Mouse (Mus musculus) neural tube, embryonic 13.5 days (tissue): ENCODE measurements around the gene Plk2. TPM values are rescaled to one million over a fixed set of nuclear protein-coding genes. Genes with fewer than 3 reads are reported as not detected.
"Not testable (repeated sequence)": the region's sequence is repeated elsewhere in the genome, so short reads cannot be mapped to it uniquely, and the experiment has no call there.

Source experiments
- ATAC-seq: fragments of 200-750 bp; cut with Nextera tagmentation; 2 replicates; pipeline ENCODE4 v1.8.0; 2017; ENCODE audit warnings: low read depth, mild to moderate bottlenecking, moderate TSS enrichment, moderate library complexity
- H3K27ac ChIP-seq: fragments of 300-500 bp; sonication (generic); replicated peaks from 2 replicates; pipeline ENCODE4 v1.5.1; 2015; ENCODE audit warnings: moderate library complexity, mild to moderate bottlenecking, inconsistent platforms
- H3K27me3 ChIP-seq: fragments of 300-500 bp; sonication (generic); 2 replicates; pipeline ENCODE4 v1.6.1; 2015; ENCODE audit warnings: mild to moderate bottlenecking, inconsistent platforms
- H3K36me3 ChIP-seq: fragments of 300-500 bp; sonication (generic); 2 replicates; pipeline ENCODE4 v1.6.1; 2015; ENCODE audit warnings: mild to moderate bottlenecking, inconsistent platforms
- H3K4me1 ChIP-seq: fragments of 300-500 bp; sonication (generic); replicated peaks from 2 replicates; pipeline ENCODE4 v1.6.1; 2015; ENCODE audit warnings: inconsistent platforms
- H3K4me2 ChIP-seq: fragments of 300-500 bp; sonication (generic); 2 replicates; pipeline ENCODE4 v1.6.1; 2015; ENCODE audit warnings: inconsistent platforms, mild to moderate bottlenecking, moderate library complexity
- H3K4me3 ChIP-seq: fragments of 300-500 bp; sonication (generic); 2 replicates; pipeline ENCODE4 v1.5.1; 2015; ENCODE audit warnings: mild to moderate bottlenecking, inconsistent platforms
- H3K9ac ChIP-seq: fragments of 300-500 bp; sonication (generic); 2 replicates; pipeline ENCODE4 v1.6.1; 2015; ENCODE audit warnings: moderate library complexity, mild to moderate bottlenecking, inconsistent platforms
- H3K9me3 ChIP-seq: fragments of 300-500 bp; sonication (generic); 2 replicates; pipeline ENCODE4 v1.6.1; 2016; ENCODE audit warnings: inconsistent platforms
- WGBS: fragments of 180-500 bp; shearing (Covaris S2); methylation state at CpG from one replicate; pipeline ENCODE4 v1.1.7; 2015; 5-methylcytosine and 5-hydroxymethylcytosine counted together
- polyA plus RNA-seq: library from polyadenylated mRNA; unstranded; fragments of >200 nt; fragmentation: Nextera tagmentation; extraction: Ambion mirVana; gene quantifications from 2 replicates; pipeline ENCODE4 v1.2.1, GENCODE M21; 2015

Plk2 gene
- polyA plus RNA-seq, 1 experiment from 2014 or later: 116 TPM

DNA sequence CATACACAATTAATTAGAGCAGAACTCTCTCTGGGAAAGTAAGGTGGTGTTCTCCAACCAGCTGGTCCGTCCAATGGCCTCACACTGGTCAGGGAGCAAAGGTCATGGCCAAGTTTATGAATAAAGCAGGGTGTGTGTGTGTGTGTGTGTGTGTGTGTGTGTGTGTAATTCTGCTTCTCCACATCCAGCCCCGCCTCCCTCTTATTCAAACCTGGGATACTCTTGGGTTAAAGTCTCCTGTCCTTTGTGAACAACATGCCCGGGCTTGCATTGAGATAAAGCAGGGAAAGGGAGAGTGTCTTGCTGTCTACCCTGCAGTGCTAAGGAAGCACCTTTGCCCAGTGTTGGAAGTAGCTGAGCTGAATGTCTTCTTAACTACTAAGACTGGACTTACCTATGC lies 2.2 kb upstream of the Plk2 start:
- H3K4me1 ChIP-seq: peaks cover 9% of the 10 kb centered on the region
- no peak for ATAC-seq
- 57% methylated on average over 3 of the region's 3 CpGs for WGBS

GRCm38 (mm10) chr13:110395179-110395794 lies 441 bp downstream of the Plk2 start:
- no peaks in the 10 kb centered on the region for H3K9me3 ChIP-seq
- WGBS: under 1% methylated on average over 41 of the region's 41 CpGs
- H3K27me3 ChIP-seq: no peaks in the 10 kb centered on the region
- H3K27ac ChIP-seq: peak overlapping the region; percentile 90
- H3K4me3 ChIP-seq: peak overlapping the region; percentile 79
- H3K4me1 ChIP-seq: peaks cover 20% of the 10 kb centered on the region
- peaks cover 29% of the 10 kb centered on the region for H3K36me3 ChIP-seq
- peak overlapping the region; percentile 95 for H3K9ac ChIP-seq
- ATAC-seq: peak; percentile 48
- H3K4me2 ChIP-seq: peak overlapping the region; percentile 97

More for the DNA sequence above, 2.2 kb upstream of the Plk2 start:
- no peaks in the 10 kb centered on the region for H3K27me3 ChIP-seq
- peaks cover 2% of the 10 kb centered on the region for H3K36me3 ChIP-seq
- no peak overlapping the region for H3K4me2 ChIP-seq
- peaks cover 4% of the 10 kb centered on the region; the same call in 1 of the 2 replicates for H3K9me3 ChIP-seq
- no peak overlapping the region for H3K27ac ChIP-seq
- H3K4me3 ChIP-seq: no peak overlapping the region
- no peak overlapping the region for H3K9ac ChIP-seq

DNA sequence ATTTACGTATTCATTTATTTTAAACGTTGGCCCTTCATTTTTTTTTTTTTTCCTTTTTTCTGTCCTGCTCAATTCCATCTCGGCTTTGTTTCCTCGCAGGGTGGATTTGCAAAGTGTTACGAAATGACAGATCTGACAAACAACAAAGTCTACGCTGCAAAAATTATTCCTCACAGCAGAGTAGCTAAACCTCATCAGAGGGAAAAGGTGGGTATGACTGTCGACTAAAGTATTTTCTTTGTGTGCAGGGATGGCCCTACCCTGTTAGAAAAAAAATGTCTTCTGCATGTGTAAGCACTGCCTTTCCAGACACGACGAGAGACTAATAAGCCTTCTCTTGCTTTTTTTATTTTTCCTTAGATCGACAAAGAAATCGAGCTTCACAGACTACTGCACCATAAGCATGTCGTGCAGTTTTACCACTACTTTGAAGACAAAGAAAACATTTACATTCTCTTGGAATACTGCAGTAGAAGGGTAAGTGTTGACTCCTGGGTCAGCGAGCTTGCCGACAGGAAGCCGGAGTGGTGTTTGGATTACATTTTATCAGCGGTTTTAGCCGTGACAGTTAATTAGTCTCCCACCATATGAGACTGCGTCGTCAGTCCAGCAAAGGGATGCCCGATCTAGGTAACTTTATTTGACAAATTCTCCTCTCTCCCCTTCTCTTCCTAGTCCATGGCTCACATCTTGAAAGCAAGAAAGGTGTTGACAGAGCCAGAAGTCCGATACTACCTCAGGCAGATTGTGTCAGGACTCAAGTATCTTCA lies 1.3 kb downstream of the Plk2 start:
- Histone ChIP-seq H3K27ac (peak overlapping the region; percentile 90), H3K4me2 (peak overlapping the region; percentile 97), H3K4me1 (peaks cover 20% of the 10 kb centered on the region), H3K27me3 (no peaks in the 10 kb centered on the region), H3K36me3 (peaks cover 37% of the 10 kb centered on the region), H3K9me3 (no peaks in the 10 kb centered on the region), H3K9ac (peak overlapping the region; percentile 95), H3K4me3 (peak overlapping the region; percentile 79)
- WGBS: 25% methylated on average over 21 of the region's 21 CpGs
- no peak for ATAC-seq

GRCm38 (mm10) chr13:110397750-110398149 lies 2.9 kb downstream of the Plk2 start:
- peaks cover 20% of the 10 kb centered on the region for H3K4me1 ChIP-seq
- H3K4me2 ChIP-seq: peak overlapping the region; percentile 97
- H3K36me3 ChIP-seq: peaks cover 41% of the 10 kb centered on the region
- 91% methylated on average over 8 of the region's 8 CpGs for WGBS
- H3K9me3 ChIP-seq: no peaks in the 10 kb centered on the region
- no peak overlapping the region for H3K9ac ChIP-seq
- peak overlapping the region; percentile 10 for H3K4me3 ChIP-seq
- H3K27ac ChIP-seq: no peak overlapping the region
- ATAC-seq: no peak
- no peaks in the 10 kb centered on the region for H3K27me3 ChIP-seq

GRCm38 (mm10) chr13:110398513-110399270 lies 3.8 kb downstream of the Plk2 start:
- Histone ChIP-seq H3K4me2 (peak overlapping the region; percentile 97), H3K27ac (no peak overlapping the region), H3K4me1 (peaks cover 20% of the 10 kb centered on the region), H3K27me3 (no peaks in the 10 kb centered on the region), H3K4me3 (0 out of 2 replicates have a peak overlapping the region, but pooled peaks have one; percentile 10), H3K36me3 (peaks cover 41% of the 10 kb centered on the region), H3K9me3 (no peaks in the 10 kb centered on the region), H3K9ac (no peak overlapping the region)
- ATAC-seq: no peak
- 76% methylated on average over 24 of the region's 24 CpGs for WGBS

GRCm38 (mm10) chr13:110401443-110401842 lies 6.6 kb downstream of the Plk2 start:
- WGBS: 77% methylated on average over 3 of the region's 3 CpGs
- peaks cover 41% of the 10 kb centered on the region for H3K36me3 ChIP-seq
- no peak overlapping the region for H3K27ac ChIP-seq
- ATAC-seq: no peak
- H3K4me2 ChIP-seq: no peak overlapping the region
- no peak overlapping the region for H3K9ac ChIP-seq
- no peaks in the 10 kb centered on the region for H3K9me3 ChIP-seq
- no peaks in the 10 kb centered on the region for H3K27me3 ChIP-seq
- H3K4me3 ChIP-seq: no peak overlapping the region
- peaks cover 16% of the 10 kb centered on the region for H3K4me1 ChIP-seq

DNA sequence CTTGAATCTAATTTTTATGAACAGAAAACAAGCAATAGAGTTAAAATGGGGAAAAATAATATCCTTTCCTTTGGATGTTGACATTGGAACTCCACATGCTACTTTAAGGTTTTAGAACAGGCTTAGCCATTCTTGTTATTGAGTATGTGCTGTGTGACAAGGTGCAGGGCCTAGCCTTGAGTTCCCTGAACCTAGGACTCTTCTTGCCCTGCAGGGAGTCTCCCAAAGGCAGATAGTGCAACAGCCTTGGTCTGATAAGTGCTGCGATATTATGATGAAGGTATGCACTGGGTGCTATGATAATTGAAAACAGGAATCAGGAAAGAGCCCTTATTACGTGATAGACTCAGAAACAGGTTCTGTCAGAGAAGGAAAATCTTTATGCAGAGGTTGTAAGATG lies 7.0 kb downstream of the Plk2 start:
- ATAC-seq: no peak
- WGBS: 97% methylated on average over 2 of the region's 2 CpGs
- H3K4me1 ChIP-seq: peaks cover 14% of the 10 kb centered on the region
- H3K27me3 ChIP-seq: no peaks in the 10 kb centered on the region
- no peaks in the 10 kb centered on the region for H3K9me3 ChIP-seq
- H3K9ac ChIP-seq: no peak overlapping the region
- H3K27ac ChIP-seq: no peak overlapping the region
- no peak overlapping the region for H3K4me3 ChIP-seq
- peaks cover 41% of the 10 kb centered on the region for H3K36me3 ChIP-seq
- H3K4me2 ChIP-seq: no peak overlapping the region

DNA sequence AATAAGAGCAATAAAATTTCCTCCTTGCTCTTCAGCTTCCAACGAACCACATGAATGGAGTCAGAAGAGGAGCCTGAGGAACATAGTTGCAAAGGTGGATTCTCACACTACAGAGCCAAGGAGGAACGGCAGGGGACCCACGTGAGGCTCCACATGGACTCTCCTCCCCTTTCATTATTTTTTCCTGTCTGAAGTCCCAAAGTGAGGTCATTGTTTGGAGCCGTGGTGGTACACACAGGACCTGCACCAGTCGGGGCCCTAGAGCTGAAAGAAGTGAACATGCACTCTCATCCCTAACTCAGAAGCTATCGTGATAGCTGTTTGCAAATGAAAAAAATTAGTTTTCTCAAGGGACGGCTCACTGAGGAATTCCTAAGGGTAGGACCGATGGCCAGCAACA lies 9.2 kb downstream of the Plk2 start:
- Histone ChIP-seq H3K27ac (no peak overlapping the region; the same call in 1 of the 2 replicates), H3K9me3 (no peaks in the 10 kb centered on the region), H3K9ac (no peak overlapping the region), H3K4me1 (no peaks in the 10 kb centered on the region), H3K4me3 (no peak overlapping the region), H3K36me3 (peaks cover 25% of the 10 kb centered on the region), H3K27me3 (no peaks in the 10 kb centered on the region), H3K4me2 (no peak overlapping the region)
- ATAC-seq: no peak
- WGBS: 77% methylated on average over 8 of the region's 8 CpGs

GRCm38 (mm10) chr13:110404686-110405085 lies 9.8 kb downstream of the Plk2 start:
- H3K4me2 ChIP-seq, ATAC-seq, H3K27ac ChIP-seq, H3K9me3 ChIP-seq, H3K27me3 ChIP-seq, H3K4me1 ChIP-seq, H3K9ac ChIP-seq, H3K4me3 ChIP-seq: not testable (repeated sequence)
- WGBS: 89% methylated on average over 5 of the region's 5 CpGs
- peaks cover 19% of the 10 kb centered on the region for H3K36me3 ChIP-seq

DNA sequence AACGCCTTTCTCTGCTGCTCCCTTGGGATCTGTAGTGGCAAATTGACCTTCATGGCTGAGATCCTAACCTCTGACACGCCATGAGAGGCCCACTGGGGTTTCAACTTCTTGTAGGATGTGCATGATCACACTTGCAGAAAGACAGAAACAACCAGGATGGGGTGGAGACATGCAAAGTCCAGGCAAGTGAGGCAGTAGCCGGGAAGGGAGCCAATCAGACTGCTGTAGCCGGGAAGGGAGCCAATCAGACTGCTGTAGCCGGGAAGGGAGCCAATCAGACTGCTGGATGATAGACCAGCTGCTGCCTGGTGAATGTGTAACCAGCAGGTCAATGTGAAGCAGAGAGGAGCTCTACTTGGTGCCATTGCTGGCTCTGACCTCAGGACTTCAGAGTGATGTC lies 11.3 kb downstream of the Plk2 start:
- no peak overlapping the region for H3K9ac ChIP-seq
- peak; percentile 32; the same call in 1 of the 2 replicates for ATAC-seq

GRCm38 (mm10) chr13:110412572-110413209 lies 17.8 kb downstream of the Plk2 start:
- no peak overlapping the region for H3K9ac ChIP-seq
- H3K4me2 ChIP-seq: no peak overlapping the region
- no peaks in the 10 kb centered on the region for H3K9me3 ChIP-seq
- no peaks in the 10 kb centered on the region for H3K4me1 ChIP-seq
- no peaks in the 10 kb centered on the region for H3K27me3 ChIP-seq
- no peak overlapping the region for H3K27ac ChIP-seq
- H3K36me3 ChIP-seq: no peaks in the 10 kb centered on the region
- WGBS: 82% methylated on average over 12 of the region's 12 CpGs
- H3K4me3 ChIP-seq: no peak overlapping the region
- ATAC-seq: no peak

More for the DNA sequence above, 11.3 kb downstream of the Plk2 start:
- Histone ChIP-seq H3K36me3 (peaks cover 4% of the 10 kb centered on the region), H3K9me3 (no peaks in the 10 kb centered on the region), H3K4me3 (no peak overlapping the region), H3K4me1 (no peaks in the 10 kb centered on the region), H3K27ac (no peak overlapping the region), H3K27me3 (no peaks in the 10 kb centered on the region), H3K4me2 (no peak overlapping the region)
- 80% methylated on average over 5 of the region's 5 CpGs for WGBS

GRCm38 (mm10) chr13:110418656-110419055 lies 23.8 kb downstream of the Plk2 start:
- H3K36me3 ChIP-seq: no peaks in the 10 kb centered on the region
- H3K4me1 ChIP-seq: no peaks in the 10 kb centered on the region
- H3K4me3 ChIP-seq: no peak overlapping the region
- no peak overlapping the region for H3K27ac ChIP-seq
- H3K9me3 ChIP-seq: no peaks in the 10 kb centered on the region
- ATAC-seq: no peak
- no peaks in the 10 kb centered on the region for H3K27me3 ChIP-seq
- 85% methylated on average over 5 of the region's 5 CpGs for WGBS
- H3K4me2 ChIP-seq: no peak overlapping the region
- H3K9ac ChIP-seq: no peak overlapping the region
